Mouse (Mus musculus) A20 (cell line): Measurements from ENCODE around the gene Lamb3.

Source experiments
- DNase-seq: peaks from one replicate; pipeline ENCODE4 v3.0.0-alpha.2; 2011; ENCODE audit warnings: low read depth, low spot score

The Lamb3 gene

DNA sequence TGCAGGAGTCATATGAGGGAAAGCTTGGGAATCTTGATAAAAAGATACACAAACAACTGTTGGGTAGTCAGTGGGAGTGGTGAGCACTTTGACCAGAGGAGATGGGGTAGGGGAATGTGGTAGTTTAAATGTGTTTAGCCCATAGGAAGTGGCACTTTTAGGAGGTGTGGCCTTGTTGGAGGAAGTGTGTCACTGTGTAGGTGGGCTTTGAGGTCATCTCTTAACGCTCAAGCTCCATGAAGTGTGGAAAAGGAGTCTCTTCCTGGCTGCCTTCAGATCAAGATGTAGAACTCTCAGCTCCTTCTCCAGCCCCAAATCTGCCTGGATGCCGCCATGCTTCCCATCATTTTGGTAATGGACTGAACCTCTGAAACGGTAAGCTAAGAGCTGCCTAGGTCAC, at the start of gene Lamb3:
Lamb3 (plus strand) TSS at position 197 of the 400 bp plus-strand sequence.
- DNase-seq = no peak

- DNase-seq = no peak
These were observed 48.3 kb upstream of the Lamb3 start for GRCm38 (mm10) chr1:193159163-193159562.

DNA sequence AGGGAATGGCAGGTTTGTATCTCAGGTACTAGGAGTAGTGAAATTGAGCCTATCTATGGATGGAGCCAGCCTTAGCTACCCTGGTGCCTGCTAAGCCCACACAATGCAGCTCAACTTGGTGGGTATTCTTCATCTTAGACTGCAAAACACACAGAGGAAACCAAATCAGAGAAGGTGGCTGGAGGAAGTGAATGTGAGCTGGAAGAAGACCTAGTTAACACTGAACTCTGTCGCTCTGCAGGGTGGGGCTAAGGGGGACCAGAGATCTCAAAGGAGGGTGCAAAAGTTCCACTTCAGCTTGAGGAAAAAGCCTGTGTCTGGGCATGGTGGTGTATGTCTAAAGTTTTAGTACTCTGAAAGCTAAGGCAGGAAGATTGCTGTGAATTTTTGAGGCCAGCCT, 47.9 kb upstream of the Lamb3 start:
- peak; percentile 27 for DNase-seq

DNA sequence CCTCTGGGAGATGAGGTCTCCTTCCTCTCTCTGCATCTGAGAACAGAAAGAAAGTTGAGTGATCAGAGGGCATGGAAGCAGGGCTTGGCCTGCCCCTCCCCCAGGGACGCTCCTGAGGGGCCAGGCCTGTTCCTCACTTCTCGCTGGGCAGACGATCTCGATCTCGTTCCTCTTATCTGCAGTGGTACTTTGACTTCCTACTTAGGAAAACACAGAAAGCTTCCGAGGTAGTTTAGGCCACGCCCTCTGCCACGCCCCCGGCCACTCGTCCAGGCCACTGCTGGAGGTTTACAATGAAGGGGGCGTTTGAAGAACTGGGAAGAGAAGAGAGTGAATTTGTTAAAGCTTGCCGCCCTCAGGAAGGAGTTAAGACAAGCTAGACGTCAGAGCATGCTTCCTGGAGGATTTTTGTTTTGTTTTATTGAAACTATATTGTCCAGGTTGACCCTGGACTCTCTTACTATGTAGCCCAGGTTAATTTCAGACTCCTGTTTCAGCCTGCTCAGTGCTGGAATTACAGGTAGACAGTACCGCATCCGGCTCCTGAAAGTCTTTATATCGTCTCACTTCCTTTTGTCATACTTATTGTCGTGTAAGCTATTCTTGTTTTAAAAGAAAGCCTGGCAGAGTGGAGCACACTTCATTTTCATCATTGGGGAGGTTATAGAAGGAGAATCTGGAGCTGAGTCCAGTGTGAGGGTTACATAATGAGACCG, 47.0 kb upstream of the Lamb3 start:
- DNase-seq = peak; percentile 77

- no peak for DNase-seq
These were observed 39.8 kb upstream of the Lamb3 start, which contains the start of gene A130010J15Rik for GRCm38 (mm10) chr1:193167746-193168145. A130010J15Rik (plus strand) TSS chr1:193168046.

GRCm38 (mm10) chr1:193169228-193169627, 38.3 kb upstream of the Lamb3 start:
- no peak for DNase-seq

DNA sequence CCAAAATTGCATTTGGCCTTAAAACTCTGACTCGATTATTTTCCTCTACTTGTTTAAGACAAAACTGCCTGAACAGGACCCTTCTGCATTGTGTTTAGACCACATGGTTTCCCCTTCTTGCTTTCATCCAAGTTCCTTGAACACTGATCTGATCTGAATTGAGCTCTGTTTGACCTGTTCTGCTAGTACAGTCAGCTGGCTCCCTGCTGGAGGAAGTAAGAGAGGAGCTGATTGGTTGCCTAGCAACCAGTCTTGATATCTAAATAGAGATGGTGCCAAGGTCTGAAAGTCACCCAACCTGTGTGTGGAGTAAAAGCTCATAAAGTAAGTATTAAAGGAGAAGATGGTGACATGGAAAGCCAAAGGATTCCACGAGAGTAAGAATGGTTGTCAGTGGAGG, 37.6 kb upstream of the Lamb3 start:
- DNase-seq = peak; percentile 34

GRCm38 (mm10) chr1:193172991-193173809, 34.3 kb upstream of the Lamb3 start:
- peak; percentile 99 for DNase-seq

DNA sequence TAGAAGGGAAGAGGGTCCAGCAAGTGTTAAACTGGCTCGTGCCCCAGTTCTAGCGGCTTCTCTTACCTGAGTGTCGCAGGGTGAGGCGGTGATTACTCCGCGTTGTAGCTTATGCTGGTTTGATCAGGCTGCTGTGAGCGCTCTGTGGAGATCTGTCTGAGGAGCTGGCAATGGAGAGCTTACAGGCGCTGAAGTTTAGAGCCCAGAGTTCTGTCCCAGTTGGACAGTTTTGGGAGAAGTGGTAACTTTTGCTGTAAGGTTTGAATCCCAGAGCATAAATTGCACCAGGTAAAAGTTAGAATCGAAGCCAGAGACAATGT, 33.7 kb upstream of the Lamb3 start:
- DNase-seq = no peak

GRCm38 (mm10) chr1:193174143-193174733, 33.3 kb upstream of the Lamb3 start:
- peak; percentile 45 for DNase-seq

DNA sequence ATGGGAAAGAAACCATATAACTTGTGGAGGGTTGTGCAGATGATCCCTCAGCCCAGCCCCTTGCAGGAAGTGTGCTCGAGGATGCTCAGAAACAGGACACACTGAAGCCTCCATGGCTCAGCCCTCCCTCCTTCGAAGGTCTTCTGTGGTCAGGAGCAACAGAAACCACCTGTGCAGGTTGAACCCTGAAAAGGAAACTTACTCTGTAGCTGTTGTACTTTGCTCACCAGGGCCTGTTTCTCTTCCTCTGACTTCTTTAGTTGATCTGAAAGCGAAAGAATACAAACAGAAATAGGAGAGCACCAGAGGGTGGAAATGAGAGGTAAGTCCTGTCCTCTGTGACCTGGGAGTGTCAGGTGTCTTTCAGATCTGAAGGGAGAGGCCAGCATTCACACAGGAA, 26.4 kb upstream of the Lamb3 start:
- DNase-seq = peak; percentile 76

- no peak for DNase-seq
These were observed 19.2 kb upstream of the Lamb3 start for GRCm38 (mm10) chr1:193188257-193188656.

DNA sequence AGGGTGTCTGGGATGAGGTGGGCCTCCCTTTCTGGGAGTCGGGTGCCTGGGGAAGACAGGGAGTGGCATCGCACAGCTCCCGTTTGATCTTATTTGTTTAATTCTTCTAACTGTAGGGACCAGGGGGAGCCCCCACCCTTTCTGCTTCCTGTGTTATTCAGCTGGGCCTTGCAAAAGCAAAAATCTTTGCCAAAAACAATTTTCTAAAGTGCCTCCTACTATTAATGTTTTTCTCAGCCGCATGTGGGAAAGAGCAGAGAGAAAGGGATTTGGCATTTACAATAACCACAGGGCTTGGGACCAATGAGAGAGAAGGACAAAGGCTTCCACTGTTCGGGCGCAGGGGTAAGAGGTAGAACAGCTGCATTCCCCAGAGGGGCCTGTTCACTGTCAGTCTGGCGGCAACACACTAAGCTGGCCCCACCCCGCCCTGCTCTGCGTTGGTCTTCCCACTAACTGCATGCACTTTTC, 18.3 kb upstream of the Lamb3 start:
- no peak for DNase-seq

GRCm38 (mm10) chr1:193189771-193190170, 17.7 kb upstream of the Lamb3 start:
- DNase-seq = no peak

GRCm38 (mm10) chr1:193191675-193192283, 15.7 kb upstream of the Lamb3 start:
- DNase-seq = no peak

- no peak for DNase-seq
These were observed 12.9 kb upstream of the Lamb3 start for GRCm38 (mm10) chr1:193194416-193195140.

GRCm38 (mm10) chr1:193195169-193195810, 12.2 kb upstream of the Lamb3 start:
- DNase-seq = no peak

- DNase-seq = no peak
These were observed 9.8 kb upstream of the Lamb3 start for GRCm38 (mm10) chr1:193197494-193198205.

DNA sequence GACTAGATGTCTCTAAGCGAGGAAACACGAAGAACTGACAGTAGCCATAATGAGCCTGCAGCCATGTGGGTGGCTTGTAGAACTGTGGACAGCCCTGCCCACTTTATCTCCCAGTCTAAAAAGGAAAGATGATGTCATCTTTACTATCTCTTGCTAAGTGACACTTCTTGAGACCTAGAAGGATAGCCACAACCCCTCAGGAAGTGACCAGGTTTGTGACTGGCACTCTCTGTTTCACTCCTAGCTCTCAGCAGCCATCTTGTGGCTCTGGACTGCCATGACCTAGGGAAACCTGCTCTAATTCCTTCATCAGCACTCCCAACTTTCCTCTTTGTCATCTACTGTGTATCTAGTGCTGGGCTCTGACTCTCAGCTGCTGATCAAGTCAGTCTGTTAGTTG, 9.2 kb upstream of the Lamb3 start:
- no peak for DNase-seq
